Mouse (Mus musculus) spleen, embryonic (tissue): ENCODE data around the gene Banp.

Experiments used
- CTCF ChIA-PET: fragments of 350-600 bp; sonication (Branson Sonifier 250); formaldehyde crosslinking; loops from one replicate; lab custom pipeline; 2022; lab: Charles Lee

Banp gene

DNA sequence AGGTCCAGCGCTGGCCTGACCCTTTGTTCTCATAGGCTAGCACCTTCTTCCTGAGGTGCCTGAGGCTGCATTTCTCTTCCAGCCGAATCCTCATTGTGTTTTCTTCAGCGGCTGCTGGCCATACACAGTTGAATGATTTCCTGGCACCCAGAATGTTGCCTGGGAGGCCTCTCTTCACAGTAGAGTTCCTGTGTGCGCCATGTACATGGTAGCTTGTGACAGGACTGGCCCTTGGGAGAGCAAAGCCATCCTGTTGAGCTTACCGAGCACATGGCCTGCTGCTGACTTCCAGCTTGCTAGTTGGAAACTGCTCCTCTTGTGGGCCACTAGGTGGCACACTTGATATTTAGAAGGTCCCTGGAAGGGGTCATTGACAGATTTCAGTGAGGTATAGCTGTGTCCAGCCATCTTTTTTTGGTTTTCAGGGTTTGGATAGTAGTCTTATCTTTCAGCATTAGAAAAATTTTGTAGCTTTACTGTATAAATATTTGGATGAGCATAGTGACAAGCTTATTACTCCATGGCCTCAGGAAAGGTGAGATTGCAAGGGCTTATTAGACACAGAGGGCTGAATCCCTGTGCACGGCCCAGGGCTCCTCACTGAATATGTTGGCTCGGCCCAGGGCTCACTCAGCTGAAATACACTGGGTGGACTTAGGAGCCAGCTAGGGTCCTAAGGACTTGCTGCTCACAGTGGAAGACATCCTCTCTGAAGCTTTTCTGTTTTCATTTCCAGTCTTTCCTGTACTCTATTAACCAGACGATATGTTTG, 28.5 kb downstream of the Banp start:
- CTCF ChIA-PET, result interaction anchor here (1.7 kb wide), 1 partner anchor 15 kb away, joined by 4 read pairs; no protein-coding TSS in a partner anchor

DNA sequence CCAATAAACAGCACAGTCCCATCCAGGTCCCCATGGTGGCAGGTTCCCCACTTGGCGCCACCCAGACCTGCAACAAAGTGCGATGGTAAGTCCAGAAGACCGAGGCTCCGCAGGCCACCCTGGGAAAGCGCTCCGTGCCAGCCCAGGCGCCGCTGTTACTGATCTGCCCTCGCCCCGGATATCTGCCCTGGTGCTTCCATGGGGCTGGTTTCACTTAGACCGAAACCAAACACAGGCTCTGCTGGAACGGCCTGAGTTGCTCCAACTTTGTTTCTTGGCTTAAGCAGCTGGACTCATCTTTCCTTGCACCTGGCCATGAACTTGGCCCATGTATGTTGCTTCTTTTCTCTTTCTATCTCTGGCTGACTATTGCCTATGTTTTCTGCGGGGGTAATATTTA, 29.1 kb downstream of the Banp start:
- CTCF ChIA-PET, result interaction anchor here (0.8 to 1.7 kb wide), 2 partner anchors 14 to 16 kb away, joined by 3 to 4 read pairs; no protein-coding TSS in a partner anchor

DNA sequence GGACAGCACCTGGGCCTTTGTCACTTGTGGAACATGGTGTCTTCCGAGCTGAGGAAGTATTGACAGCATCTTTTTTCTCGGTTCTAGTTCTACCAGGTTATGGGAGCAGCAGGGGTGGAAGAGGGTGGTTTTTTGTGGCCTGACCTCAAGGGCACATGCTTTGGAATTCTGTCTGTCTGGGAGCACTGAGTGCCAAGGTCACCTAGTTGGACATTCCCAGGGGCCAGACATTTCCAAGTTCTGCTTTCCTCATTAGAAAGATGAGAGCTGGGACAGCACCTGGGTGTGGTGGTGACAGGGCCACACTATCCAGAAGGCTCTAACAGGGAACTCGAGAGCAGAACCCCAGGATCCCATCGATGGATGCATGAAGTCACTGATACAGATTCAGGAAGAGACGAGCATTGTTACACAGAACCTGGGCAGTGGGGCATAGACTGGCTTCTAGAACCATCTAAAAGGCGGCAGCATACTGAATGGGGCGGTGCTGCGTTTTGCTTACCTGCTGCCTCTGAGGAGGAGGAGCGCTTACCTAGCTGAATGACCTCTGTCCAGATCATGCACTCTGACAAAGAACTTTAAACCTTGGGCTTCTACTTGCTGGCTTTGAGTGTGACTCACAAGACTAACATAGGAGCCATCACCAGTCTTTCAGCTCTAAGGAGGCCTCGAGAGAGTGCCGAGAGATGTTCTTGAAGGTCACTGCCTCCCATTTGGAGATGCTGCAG, 31.4 kb downstream of the Banp start:
- CTCF ChIA-PET, result no interaction called here

DNA sequence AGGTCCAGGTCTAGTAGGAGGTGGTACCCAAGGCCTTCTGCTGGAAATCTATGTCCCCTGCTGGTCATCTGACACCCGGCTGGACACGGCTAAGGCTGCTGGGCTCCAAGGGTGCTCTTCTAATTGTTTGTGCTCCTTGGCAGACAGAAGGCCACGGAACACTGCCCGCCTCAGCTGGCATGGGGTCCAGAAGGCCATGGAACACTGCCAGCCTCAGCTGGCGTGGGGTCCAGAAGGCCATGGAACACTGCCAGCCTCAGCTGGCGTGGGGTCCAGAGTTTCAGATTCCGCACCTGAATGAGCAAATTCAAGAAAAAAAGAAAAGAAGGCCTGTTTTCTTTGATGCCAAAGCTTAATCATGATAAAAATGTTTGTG, 32.0 kb downstream of the Banp start:
- CTCF ChIA-PET, result no interaction called here

GRCm38 (mm10) chr8:121985673-121986072, 36.1 kb downstream of the Banp start:
- CTCF ChIA-PET, result no interaction called here

- CTCF ChIA-PET, result interaction anchor here (0.6 kb wide), 1 partner anchor 16 kb away, joined by 15 read pairs; no protein-coding TSS in a partner anchor
Observed at GRCm38 (mm10) chr8:121987892-121988291, 38.3 kb downstream of the Banp start.

DNA sequence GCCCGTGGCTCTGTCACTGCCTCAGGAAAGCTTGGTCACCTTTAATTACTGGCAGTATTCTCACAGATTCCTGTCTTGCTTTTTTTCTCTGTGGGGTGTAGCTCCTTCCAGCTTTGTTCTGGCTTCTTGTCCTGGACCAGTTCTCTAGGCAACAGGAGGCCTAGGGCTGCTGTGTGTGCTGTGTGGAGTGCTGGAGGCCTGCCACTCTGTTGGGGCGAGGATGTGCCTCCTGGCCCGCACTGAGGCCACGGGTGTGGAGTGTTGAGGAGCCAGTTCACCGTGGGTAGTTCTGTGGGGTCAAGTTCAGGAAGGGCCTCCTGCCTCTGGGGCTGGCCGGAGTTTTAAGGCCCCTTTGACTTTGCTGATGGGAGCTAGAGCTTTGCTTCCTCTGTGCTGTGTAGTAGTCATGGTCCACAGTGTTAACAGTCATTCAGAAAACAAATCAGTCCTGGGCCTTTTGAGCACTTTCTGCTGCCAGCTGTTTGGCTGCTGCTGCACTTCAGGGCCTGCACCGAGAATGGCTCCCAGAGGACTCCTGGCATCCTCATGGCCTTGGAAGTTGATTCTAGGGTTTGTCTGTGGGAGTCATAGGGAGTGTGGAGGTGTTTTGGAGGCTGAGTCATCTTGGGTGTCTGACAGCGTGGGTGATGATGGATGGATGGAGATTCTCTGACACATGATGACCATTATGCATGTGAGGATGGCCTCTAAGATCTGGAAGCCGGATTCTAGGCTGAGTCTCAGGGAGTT, 41.1 kb downstream of the Banp start:
- CTCF ChIA-PET, result interaction anchor here (0.6 kb wide), 1 partner anchor 22 kb away, joined by 3 read pairs; no protein-coding TSS in a partner anchor

DNA sequence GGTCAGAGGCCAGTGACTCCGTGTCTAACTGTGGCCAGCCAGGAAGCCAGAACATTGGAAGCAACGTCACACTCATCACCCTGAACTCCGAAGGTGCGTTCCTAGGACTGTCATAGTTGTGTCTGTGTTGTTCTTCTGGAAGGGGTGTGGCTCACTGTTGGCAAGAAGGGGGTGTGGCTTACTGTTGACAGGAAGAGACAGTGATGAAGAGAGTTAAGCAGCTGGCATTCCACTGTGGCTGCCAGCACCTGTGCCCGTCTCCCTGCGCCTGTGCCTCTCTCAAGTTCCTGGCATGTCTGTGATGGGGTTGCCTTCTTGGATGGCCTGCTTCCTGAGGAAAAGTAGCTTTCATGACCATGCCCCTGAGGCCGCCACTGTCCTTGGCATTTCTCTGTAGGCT, 42.1 kb downstream of the Banp start:
- CTCF ChIA-PET, result no interaction called here

- CTCF ChIA-PET, result no interaction called here
Observed at GRCm38 (mm10) chr8:121992911-121993310, 43.4 kb downstream of the Banp start.

DNA sequence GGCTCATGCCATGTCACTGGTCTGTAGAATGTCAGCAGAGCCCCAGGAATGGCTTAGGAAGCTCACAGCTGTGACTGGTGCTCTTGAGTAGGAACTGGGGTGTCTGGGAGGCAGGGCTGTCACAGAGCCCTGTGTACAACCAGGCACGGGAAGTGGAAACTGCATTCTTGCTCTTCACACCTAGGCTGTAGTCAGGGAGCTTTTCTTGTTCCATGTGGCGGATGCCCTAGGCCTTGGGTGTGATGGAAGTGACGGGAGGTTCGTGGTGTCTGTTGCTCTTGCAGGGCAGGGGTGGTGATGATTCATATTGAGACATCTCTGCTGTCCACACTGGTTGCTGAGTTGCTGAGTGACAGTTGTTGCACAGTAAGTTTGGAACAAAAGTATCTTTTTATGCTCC, 45.6 kb downstream of the Banp start:
- CTCF ChIA-PET, result no interaction called here

DNA sequence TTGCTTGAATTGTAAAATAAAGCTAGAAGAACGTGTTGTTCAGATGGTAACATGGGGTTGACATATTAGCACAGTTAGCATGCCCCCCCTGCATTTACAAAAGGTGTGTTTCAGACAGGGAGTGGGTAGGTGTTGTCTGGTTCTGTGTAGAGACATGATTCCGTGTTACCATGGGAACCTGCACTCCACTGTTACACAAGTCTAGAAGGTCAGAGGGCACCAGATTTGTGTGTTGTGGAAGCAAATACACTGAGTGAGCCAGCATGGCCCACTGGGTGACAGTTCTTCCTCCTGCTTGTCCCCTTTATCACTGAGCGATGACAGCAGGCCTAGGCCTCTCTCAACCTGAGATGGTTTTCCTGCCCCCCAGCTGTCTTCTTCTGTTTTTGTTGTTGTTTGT, 46.3 kb downstream of the Banp start:
- CTCF ChIA-PET, result no interaction called here

- CTCF ChIA-PET, result no interaction called here
Observed at GRCm38 (mm10) chr8:121998631-121999030, 49.1 kb downstream of the Banp start.

DNA sequence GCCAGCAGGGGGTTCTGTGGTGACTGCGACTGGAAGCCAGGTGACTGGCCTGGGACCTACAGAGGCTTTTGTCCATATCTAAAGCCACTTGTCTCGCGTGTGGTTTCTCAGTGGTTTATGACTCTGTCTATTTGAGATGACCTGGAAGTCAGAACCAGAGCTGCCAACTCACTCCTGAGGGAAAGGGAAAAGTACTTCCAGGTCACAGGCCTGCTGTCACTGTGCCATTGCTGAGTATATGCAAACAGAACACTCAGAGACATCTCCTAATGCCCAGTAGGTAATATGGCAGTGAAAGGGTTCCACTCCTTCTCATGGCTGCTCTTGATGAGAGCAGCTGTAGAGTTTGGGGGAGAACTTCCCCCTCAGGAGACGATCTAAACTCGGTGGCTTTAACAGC, 49.7 kb downstream of the Banp start:
- CTCF ChIA-PET, result no interaction called here

DNA sequence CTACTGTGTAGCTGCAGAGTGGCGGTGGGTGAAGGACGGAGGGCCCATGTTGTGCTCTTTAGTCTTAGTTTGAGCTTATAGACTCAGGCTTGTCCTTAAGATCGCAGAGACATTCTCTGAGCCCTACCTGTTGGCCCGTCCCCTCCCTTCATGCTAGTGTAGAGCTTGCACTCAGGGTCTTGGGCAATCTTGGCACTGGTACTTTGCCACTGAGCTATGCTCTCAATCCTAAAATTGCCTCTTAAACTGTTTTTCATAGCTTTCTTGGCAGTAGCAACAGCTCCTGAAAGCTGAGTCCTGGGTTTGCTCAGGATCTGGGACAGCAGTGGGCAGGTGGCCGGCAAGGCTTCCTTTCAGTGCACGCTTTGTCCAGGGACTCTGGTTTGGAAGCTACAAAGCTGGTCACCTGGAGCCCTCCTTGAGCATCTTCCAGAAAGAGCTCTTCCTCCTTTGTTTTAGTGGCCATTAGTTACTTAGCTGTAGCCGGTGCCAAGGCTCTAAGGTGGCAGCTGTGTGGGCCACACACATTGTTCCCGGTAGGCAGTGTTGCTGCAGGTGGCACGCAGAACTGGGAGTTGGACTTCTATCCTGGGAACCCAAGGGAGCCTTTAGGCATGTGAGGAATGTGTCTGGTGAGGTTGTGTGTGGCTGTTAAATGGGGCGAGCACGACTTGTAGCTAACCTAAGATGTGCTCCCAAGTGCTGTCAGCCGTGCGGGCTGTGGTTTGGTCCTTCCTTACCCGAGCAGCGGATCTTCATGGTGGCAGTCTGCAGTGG, 52.0 kb downstream of the Banp start:
- CTCF ChIA-PET, result no interaction called here

DNA sequence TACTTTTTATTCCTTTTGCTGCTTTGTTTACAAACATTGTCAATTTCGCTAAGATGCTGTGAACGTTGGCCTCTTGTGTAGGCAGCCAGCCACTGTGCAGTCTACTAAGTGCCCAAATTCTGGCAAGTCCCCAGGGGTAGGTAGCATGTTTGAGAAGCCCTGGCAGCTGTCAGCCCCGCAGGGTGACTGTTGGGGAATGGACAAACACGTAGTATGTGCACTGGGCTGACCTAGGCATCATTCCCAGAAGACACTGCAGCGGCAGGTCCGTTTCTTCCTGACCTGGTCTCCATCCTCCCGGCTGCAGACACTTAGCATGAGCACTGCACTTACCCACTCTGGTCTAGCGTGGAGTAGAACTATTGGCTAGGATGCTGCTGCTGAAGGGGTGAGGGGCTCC, 54.1 kb downstream of the Banp start:
- CTCF ChIA-PET, result no interaction called here

- CTCF ChIA-PET, result no interaction called here
Observed at GRCm38 (mm10) chr8:122004131-122004530, 54.6 kb downstream of the Banp start.

- CTCF ChIA-PET, result no interaction called here
Observed at GRCm38 (mm10) chr8:122005422-122006204, 56.1 kb downstream of the Banp start.

GRCm38 (mm10) chr8:122006688-122007484, 57.3 kb downstream of the Banp start:
- CTCF ChIA-PET, result no interaction called here

GRCm38 (mm10) chr8:122008395-122008794, 58.8 kb downstream of the Banp start:
- CTCF ChIA-PET, result no interaction called here

- CTCF ChIA-PET, result no interaction called here
Observed at GRCm38 (mm10) chr8:122010638-122011037, 61.1 kb downstream of the Banp start.
